Mouse (Mus musculus) heart, embryonic 10.5 days (tissue): ENCODE results near the gene Rbl2. TPM values are rescaled to one million over a fixed set of nuclear protein-coding genes. Genes with fewer than 3 reads are reported as not detected.
A peak's percentile ranks its signal among the peaks of the same experiment; 100 is the strongest.

ENCODE experiments used
- DNase-seq: peaks from one replicate; pipeline ENCODE4 v3.0.0-alpha.2; 2017; ENCODE audit warnings: low spot score
- H3K27ac ChIP-seq: fragments of 300-500 bp; sonication (generic); 2 replicates; pipeline ENCODE4 v1.5.1; 2016; ENCODE audit warnings: mild to moderate bottlenecking
- H3K27me3 ChIP-seq: fragments of 300-500 bp; sonication (generic); 2 replicates; pipeline ENCODE4 v1.6.1; 2016; ENCODE audit warnings: mild to moderate bottlenecking; ENCODE audit not compliant: poor library complexity, insufficient read depth, severe bottlenecking
- H3K36me3 ChIP-seq: fragments of 300-500 bp; sonication (generic); 2 replicates; pipeline ENCODE4 v1.6.1; 2016; ENCODE audit warnings: mild to moderate bottlenecking, moderate library complexity
- H3K4me1 ChIP-seq: fragments of 300-500 bp; sonication (generic); 2 replicates; pipeline ENCODE4 v1.6.1; 2016; ENCODE audit warnings: mild to moderate bottlenecking
- H3K4me3 ChIP-seq: fragments of 300-500 bp; sonication (generic); 2 replicates; pipeline ENCODE4 v1.5.1; 2016; ENCODE audit warnings: mild to moderate bottlenecking, moderate library complexity
- H3K9me3 ChIP-seq: fragments of 300-500 bp; sonication (generic); 2 replicates; pipeline ENCODE4 v1.6.1; 2016; ENCODE audit warnings: mild to moderate bottlenecking, moderate library complexity
- WGBS: fragments of 180-500 bp; shearing (Covaris S2); methylation state at CpG from one replicate; pipeline ENCODE4 v1.1.7; 2016; 5-methylcytosine and 5-hydroxymethylcytosine counted together
- polyA plus RNA-seq: library from polyadenylated mRNA; unstranded; fragments of >200 nt; fragmentation: Nextera tagmentation; extraction: Ambion mirVana; gene quantifications from 2 replicates; pipeline ENCODE4 v1.2.1, GENCODE M21; 2016

Rbl2 gene
- polyA plus RNA-seq, 1 experiment from 2014 or later, result 8.3 TPM

DNA sequence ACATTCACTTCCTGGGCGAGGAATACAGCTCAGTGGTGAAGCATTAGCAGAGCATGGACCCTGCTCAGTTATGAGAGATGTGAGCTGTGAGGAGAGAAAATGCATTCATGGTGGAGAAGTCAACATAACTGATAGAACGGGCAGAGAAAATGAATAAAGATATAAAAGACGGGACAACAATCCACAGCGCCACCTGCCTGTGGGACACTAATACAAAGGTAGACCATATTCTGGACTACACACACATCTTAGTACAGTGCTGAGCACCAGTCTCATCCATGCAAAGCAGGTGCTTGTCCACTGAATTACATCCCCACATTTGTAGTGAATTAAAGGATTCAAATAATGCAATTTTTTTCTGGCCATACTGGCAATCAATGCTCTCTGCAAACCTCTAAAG is 47.7 kb downstream of the Rbl2 start:
- 88% methylated on average over 4 of the region's 4 CpGs for WGBS
- H3K36me3 ChIP-seq, result peaks cover 66% of the 10 kb centered on the region
- DNase-seq, result no peak

DNA sequence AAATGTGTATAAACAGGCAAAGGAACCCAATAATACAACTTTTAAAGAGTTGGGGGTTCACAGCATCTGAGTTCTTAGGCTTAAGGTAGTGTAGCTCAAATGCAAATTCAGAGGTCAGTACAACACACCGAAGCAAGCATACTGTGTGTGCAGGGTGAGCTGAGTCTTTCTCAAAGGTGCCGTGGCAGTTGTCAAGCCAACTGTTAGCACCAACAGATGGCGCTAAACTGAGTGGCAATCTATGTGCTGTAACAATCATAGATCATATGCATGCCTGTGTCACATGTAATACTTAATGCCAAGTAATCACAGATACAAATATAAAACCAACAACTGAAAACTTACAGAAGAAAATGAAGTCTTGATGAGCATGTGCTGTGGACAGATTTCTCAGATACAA is 48.3 kb downstream of the Rbl2 start:
- Histone ChIP-seq H3K4me1 (no peaks in the 10 kb centered on the region), H3K9me3 (no peaks in the 10 kb centered on the region), H3K27ac (no peak overlapping the region), H3K4me3 (no peak overlapping the region), H3K27me3 (no peaks in the 10 kb centered on the region), H3K36me3 (peaks cover 66% of the 10 kb centered on the region)
- DNase-seq, result no peak
- 78% methylated on average over 3 of the region's 3 CpGs for WGBS

More for the DNA sequence above, 47.7 kb downstream of the Rbl2 start:
- Histone ChIP-seq H3K27ac (no peak overlapping the region), H3K4me1 (no peaks in the 10 kb centered on the region), H3K27me3 (no peaks in the 10 kb centered on the region), H3K4me3 (no peak overlapping the region), H3K9me3 (no peaks in the 10 kb centered on the region)

DNA sequence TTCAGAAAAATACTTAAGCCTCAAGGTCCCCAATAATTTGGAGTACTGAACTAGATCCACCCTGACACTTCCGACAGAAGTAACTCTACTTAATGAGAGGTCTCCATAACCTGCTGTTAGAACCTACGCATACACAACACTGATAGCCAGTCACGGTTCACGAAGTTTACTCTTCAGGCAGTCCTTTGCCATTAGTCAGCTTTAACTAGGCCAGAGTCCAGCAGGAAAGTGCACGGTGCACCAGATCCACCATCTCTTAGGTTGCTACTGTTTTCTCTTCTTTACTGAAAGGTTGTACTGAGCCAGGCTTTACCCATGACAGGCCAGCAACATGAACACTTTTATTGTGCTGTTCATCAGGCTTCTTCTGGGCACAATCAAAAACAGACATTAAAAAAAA is 54.5 kb downstream of the Rbl2 start:
- Histone ChIP-seq H3K9me3 (no peaks in the 10 kb centered on the region), H3K27me3 (no peaks in the 10 kb centered on the region), H3K4me3 (no peak overlapping the region), H3K27ac (no peak overlapping the region), H3K4me1 (no peaks in the 10 kb centered on the region), H3K36me3 (peaks cover 80% of the 10 kb centered on the region)
- 92% methylated on average over 5 of the region's 5 CpGs for WGBS
- no peak for DNase-seq

DNA sequence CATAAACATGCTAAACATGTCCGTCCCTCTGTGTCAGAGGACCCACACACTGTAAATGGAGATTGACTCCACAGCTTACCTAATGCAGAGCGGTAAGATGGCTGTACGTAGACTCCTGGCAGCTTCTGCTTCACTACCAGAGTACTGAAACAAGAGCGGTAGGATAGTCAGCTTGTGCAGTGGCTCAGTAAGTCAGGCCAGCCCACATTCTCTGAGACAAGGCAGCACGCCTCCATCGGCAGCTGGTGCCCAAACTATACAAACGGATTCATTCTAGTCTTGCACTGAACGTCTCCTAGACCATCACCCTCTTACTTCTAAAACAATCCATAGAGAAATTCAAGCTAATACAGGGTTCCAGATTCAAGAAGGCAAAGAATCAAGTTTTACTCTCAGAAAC is 56.9 kb downstream of the Rbl2 start:
- no peak for DNase-seq
- H3K36me3 ChIP-seq, result peaks cover 65% of the 10 kb centered on the region

DNA sequence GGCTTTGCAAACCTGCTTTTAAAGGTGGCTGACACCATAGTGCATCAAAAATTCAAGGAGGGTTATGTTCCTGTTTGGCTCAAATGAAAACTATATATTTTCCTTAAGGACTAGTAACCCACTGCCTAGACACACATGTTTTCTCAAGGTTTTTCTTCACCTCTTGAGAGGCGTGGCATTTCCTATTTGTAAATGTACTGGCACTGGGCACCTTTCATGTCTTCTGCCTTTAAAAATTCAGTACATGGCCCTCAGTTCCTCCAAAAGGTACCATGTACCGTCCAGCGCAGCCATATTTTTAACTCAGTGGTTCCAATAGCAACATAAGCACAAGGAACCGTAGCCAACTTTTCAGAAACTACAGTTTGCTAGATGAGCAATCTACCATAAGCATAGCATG is 62.9 kb downstream of the Rbl2 start:
- no peak for DNase-seq
- 75% methylated on average over 4 of the region's 4 CpGs for WGBS
- no peaks in the 10 kb centered on the region for H3K27me3 ChIP-seq
- no peaks in the 10 kb centered on the region for H3K9me3 ChIP-seq
- H3K36me3 ChIP-seq, result peaks cover 13% of the 10 kb centered on the region
- peaks cover 16% of the 10 kb centered on the region; the same call in 1 of the 2 replicates for H3K4me1 ChIP-seq
- H3K4me3 ChIP-seq, result peak overlapping the region; percentile 82; the same call in 1 of the 2 replicates
- H3K27ac ChIP-seq, result no peak overlapping the region

More for the DNA sequence above, 56.9 kb downstream of the Rbl2 start:
- Histone ChIP-seq H3K4me1 (no peaks in the 10 kb centered on the region), H3K9me3 (no peaks in the 10 kb centered on the region), H3K4me3 (no peak overlapping the region), H3K27ac (no peak overlapping the region), H3K27me3 (no peaks in the 10 kb centered on the region)
- WGBS, result 90% methylated on average over 8 of the region's 8 CpGs

DNA sequence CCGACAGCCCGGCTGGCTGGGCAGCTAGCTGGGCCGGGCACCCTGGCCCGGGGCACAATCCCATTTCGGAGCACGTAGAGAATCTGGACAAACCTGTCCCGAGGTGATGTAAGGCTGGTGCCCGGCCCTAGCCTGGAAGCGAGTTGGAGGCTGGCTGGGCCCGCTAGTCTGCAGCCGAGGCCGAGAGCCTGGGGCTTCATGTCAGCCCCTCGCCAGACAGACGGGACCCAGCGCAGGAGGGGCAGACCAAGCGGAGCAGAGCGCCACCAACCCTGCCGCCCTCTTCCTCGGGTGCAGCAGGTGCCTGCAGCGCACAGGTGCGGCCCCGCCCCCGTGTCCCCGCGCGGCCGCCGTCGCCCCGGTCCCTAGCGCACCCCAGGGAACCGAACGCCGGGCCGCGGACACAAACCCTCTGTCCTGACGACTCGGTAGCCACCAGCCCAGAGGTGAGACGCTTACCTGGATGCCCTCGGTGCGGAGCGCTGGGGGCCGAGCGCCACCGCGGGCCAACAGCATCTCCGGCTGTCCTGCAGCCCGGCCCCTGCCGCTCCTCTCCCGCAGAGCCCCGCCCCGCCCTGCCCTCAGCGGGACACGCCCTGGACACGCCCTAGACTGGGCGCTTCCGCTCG is 63.7 kb downstream of the Rbl2 start:
- WGBS, result 1% methylated on average over 50 of the region's 58 CpGs
- Histone ChIP-seq H3K27ac (peak overlapping the region; percentile 83), H3K27me3 (no peaks in the 10 kb centered on the region), H3K4me3 (peak overlapping the region; percentile 82), H3K9me3 (no peaks in the 10 kb centered on the region), H3K4me1 (peaks cover 16% of the 10 kb centered on the region; the same call in 1 of the 2 replicates), H3K36me3 (peaks cover 9% of the 10 kb centered on the region)
- DNase-seq, result no peak

DNA sequence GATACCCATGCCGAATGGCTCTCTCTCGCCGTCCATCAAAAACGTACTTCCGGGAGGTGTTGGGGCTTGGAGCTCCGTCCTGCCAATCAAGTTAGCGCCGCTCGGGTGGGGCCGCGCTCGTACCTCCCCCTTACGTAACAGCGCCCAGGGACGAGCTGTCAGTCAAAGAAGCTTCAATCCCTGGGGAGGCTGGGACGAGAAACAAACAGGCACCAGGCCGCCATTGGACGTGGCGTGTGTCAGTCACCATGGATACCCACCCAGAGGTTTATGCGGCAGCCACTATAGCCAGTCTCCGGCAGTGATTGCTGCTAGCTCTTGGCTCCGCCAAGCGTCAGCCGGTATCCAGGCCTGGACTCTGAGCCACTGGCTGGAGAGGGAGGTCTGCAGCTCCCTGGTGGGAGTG is 64.2 kb downstream of the Rbl2 start:
- Histone ChIP-seq H3K27ac (peak overlapping the region; percentile 83), H3K9me3 (no peaks in the 10 kb centered on the region), H3K4me1 (peaks cover 16% of the 10 kb centered on the region; the same call in 1 of the 2 replicates), H3K27me3 (no peaks in the 10 kb centered on the region), H3K4me3 (peak overlapping the region; percentile 82), H3K36me3 (peaks cover 6% of the 10 kb centered on the region)
- WGBS, result under 1% methylated on average over 24 of the region's 24 CpGs
- peak; percentile 100 for DNase-seq

DNA sequence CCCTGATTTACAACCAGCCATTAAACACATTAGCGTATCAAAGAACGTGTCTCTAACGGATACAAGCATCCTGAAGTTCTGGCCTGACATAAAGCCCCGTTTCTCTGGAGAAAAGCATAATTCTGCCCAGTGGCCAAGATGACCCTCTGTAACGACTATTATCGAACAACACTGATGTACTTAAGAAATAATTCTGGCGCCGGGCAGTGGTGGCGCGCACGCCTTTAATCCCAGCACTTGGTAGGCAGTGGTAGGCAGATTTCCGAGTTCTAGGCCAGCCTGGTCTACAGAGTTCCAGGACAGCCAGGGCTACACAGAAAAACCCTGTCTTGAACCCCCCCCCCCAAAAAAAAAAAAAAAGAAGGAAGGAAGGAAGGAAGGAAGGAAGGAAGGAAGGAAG is 64.8 kb downstream of the Rbl2 start:
- peaks cover under 1% of the 10 kb centered on the region; the same call in 1 of the 2 replicates for H3K36me3 ChIP-seq
- no peaks in the 10 kb centered on the region for H3K27me3 ChIP-seq
- H3K4me3 ChIP-seq, result peak overlapping the region; percentile 82
- WGBS, result 62% methylated on average over 12 of the region's 12 CpGs
- peak overlapping the region; percentile 65; the same call in 1 of the 2 replicates for H3K27ac ChIP-seq
- H3K9me3 ChIP-seq, result no peaks in the 10 kb centered on the region
- H3K4me1 ChIP-seq, result peaks cover 16% of the 10 kb centered on the region; the same call in 1 of the 2 replicates
- no peak for DNase-seq

DNA sequence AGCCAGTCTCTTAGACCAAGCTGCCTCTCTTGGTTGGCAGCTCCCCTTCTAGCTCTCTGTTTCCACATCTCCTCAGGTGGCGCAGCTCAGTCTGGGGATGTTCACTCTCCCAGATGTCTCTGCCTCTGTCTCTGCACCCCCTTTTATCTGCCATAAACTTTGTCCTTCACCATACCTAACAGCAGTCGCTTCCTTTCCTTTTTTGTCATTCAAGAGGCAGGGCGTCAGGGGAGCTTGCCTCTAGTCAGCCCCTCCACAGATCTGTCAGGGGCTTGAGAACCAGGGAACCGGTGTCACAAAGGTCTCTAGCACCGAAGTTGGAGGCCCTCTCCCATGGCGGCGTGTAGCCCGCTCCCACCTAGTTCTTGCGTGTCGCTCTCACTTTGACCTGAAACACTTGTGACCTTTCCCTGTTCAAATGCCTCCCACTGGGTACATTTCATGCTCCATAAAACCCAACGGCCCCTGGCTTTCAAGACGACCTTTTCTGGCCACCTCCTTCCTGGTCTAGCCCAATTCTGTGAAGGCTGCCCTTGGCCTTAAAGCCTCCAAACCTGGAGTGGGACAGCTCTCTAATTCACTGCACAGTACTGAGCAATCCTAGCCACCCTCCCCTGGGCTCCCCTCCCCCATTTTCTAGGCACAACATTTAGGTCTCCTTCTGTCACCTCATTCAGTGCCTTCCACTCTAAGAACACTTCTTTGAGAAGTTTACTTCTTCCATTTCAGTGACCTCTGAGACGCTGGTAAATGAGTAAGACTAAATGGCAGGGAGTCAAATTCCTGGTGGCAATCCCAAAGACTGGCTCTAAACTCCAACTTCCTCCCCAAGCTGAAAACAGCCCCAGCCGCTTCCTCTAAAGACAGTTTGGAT is 65.7 kb downstream of the Rbl2 start:
- no peak overlapping the region for H3K4me3 ChIP-seq
- H3K4me1 ChIP-seq, result peaks cover 16% of the 10 kb centered on the region; the same call in 1 of the 2 replicates
- H3K36me3 ChIP-seq, result no peaks in the 10 kb centered on the region
- no peaks in the 10 kb centered on the region for H3K27me3 ChIP-seq
- DNase-seq, result no peak
- 79% methylated on average over 14 of the region's 14 CpGs for WGBS
- H3K27ac ChIP-seq, result no peak overlapping the region
- no peaks in the 10 kb centered on the region for H3K9me3 ChIP-seq

DNA sequence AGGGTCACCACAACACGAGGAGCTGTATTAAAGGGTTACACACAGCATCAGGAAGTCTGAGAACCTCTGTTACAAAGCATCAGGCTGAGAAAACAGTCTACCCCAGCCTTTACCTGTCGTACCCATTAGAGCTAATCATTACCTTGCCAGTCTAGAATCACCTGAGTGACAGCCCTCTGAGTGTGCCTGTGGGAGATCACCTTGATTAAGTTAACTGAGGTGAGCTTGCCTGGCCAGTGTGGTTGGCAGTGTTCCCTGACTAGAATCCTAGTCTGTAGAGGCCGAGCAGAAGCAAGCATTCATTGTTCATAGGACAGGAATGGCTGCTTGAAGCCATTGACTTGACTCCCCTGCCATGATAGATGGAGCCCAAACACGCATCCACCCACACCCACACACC is 71.0 kb downstream of the Rbl2 start:
- H3K27me3 ChIP-seq, result no peaks in the 10 kb centered on the region

DNA sequence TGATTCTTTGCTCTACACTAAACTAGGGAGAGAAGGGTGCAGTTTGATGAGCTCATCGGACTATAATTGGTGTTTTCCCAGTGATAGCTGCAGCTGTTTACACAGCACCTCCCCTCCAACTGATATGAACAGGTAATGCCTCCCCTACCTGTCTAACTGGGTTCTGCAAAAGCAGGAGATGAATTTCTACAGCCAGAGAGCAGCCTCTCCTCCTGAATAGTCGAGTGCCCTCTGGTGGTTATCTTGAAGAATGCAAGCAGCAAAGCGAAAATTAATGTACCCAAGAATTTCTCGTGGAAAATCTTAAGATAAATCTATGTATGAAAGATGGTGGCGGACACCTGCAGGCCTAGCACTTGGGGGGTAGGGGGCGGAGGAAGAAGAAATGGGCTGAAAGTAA is 77.9 kb downstream of the Rbl2 start:
- Histone ChIP-seq H3K4me3 (no peak overlapping the region), H3K27ac (no peak overlapping the region), H3K4me1 (no peaks in the 10 kb centered on the region; the same call in 1 of the 2 replicates), H3K27me3 (no peaks in the 10 kb centered on the region), H3K36me3 (no peaks in the 10 kb centered on the region), H3K9me3 (no peaks in the 10 kb centered on the region)
- DNase-seq, result no peak
- WGBS, result 11% methylated on average over 6 of the region's 6 CpGs

More for the DNA sequence above, 71.0 kb downstream of the Rbl2 start:
- Histone ChIP-seq H3K36me3 (no peaks in the 10 kb centered on the region), H3K4me1 (no peaks in the 10 kb centered on the region), H3K27ac (no peak overlapping the region), H3K4me3 (no peak overlapping the region), H3K9me3 (no peaks in the 10 kb centered on the region)
- DNase-seq, result no peak
- WGBS, result 84% methylated on average over 4 of the region's 4 CpGs

DNA sequence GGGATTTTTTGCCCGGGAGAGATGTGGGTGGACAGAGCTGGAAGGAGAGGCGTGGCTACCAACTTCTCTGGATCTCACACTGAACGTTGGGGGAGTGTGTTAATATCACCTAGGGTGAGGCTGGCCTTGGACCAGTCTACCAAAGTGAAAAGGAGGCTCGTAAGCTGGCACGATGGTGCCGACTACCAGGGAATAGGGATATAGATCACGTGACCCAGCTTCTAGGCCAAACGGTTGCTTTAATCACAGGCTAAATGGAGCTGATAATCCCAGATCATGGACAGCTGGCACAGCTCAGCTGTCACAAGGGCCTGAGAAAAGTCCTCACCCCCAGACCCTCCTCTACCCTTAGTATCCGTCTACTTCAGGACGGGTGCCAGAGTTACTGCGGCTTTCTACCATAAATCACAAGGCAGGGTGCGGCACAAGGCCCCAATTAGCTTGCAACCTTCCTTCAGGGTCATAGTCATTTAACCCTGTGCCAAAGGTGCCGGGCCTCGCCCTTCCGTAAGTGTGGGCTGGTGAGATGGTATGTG is 78.9 kb downstream of the Rbl2 start:
- WGBS, result 67% methylated on average over 15 of the region's 15 CpGs
- Histone ChIP-seq H3K4me3 (no peak overlapping the region), H3K27me3 (no peaks in the 10 kb centered on the region), H3K27ac (no peak overlapping the region), H3K9me3 (no peaks in the 10 kb centered on the region), H3K36me3 (no peaks in the 10 kb centered on the region), H3K4me1 (no peaks in the 10 kb centered on the region; the same call in 1 of the 2 replicates)
- no peak for DNase-seq

DNA sequence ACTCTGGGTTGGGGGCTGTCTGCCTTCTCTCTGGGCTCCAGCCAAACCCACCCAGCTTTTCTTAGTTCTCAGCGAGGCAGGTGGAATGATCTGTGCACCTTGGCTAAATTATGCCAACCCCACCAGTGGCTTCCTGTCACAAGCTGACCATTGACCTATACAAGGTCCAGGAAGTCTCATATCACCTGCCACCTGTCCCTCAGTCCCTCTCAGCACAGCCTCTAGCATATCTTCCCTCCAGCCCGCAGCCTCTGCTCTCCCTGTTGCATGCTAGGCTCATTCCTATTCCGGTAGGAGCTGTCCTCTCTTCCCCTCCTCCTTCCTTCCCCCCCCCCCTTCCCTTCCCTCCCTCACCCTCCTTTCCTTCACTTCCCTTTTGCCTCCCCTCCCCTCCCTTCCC is 79.4 kb downstream of the Rbl2 start:
- H3K9me3 ChIP-seq, result no peaks in the 10 kb centered on the region
- H3K4me1 ChIP-seq, result no peaks in the 10 kb centered on the region; the same call in 1 of the 2 replicates
- no peak for DNase-seq
- WGBS, result 66% methylated on average over 3 of the region's 3 CpGs
- no peak overlapping the region for H3K4me3 ChIP-seq
- H3K27me3 ChIP-seq, result no peaks in the 10 kb centered on the region
- no peaks in the 10 kb centered on the region for H3K36me3 ChIP-seq
- H3K27ac ChIP-seq, result no peak overlapping the region
